Mouse (Mus musculus): Measurements from ENCODE around the gene Thrsp. TPM values are rescaled to one million over a fixed set of nuclear protein-coding genes. Genes with fewer than 3 reads are reported as not detected.

Gene Thrsp
- polyA plus RNA-seq, 1 experiment: not detected

- Histone ChIP-seq H3K27ac (ENCODE audit: insufficient read depth, low read depth, low read length) (no peak overlapping the region), H3K4me3 (ENCODE audit: insufficient read depth, low read length) (no peak overlapping the region), H3K4me1 (ENCODE audit: control insufficient read depth, insufficient read depth, low read length) (peaks cover 14% of the 10 kb centered on the region)
- no peak for TF ChIP-seq POLR2A (IDR thresholded peaks at IDR 0.05; ENCODE audit: borderline replicate concordance, low read depth, low read length)
- TF ChIP-seq CTCF (IDR thresholded peaks at IDR 0.05; ENCODE audit: low read depth, low read length): no peak
Observed at GRCm38 (mm10) chr7:97398943-97399342, 18.6 kb downstream of the Thrsp start.

- H3K27ac ChIP-seq (ENCODE audit: insufficient read depth, low read depth, low read length): no peak overlapping the region
- no peak overlapping the region for H3K4me3 ChIP-seq (ENCODE audit: insufficient read depth, low read length)
- H3K4me1 ChIP-seq (ENCODE audit: control insufficient read depth, insufficient read depth, low read length): peaks cover 2% of the 10 kb centered on the region; the same call in 1 of the 2 replicates
- TF ChIP-seq POLR2A (IDR thresholded peaks at IDR 0.05; ENCODE audit: borderline replicate concordance, low read depth, low read length): no peak
- no peak for TF ChIP-seq CTCF (IDR thresholded peaks at IDR 0.05; ENCODE audit: low read depth, low read length)
Observed at GRCm38 (mm10) chr7:97394375-97394774, 23.2 kb downstream of the Thrsp start.

GRCm38 (mm10) chr7:97392079-97392445 lies 25.5 kb downstream of the Thrsp start:
- Histone ChIP-seq H3K4me1 (ENCODE audit: control insufficient read depth, insufficient read depth, low read length) (peaks cover 7% of the 10 kb centered on the region), H3K27ac (ENCODE audit: insufficient read depth, low read depth, low read length) (no peak overlapping the region), H3K4me3 (ENCODE audit: insufficient read depth, low read length) (no peak overlapping the region)
- TF ChIP-seq POLR2A (IDR thresholded peaks at IDR 0.05; ENCODE audit: borderline replicate concordance, low read depth, low read length) (no peak), CTCF (IDR thresholded peaks at IDR 0.05; ENCODE audit: low read depth, low read length) (no peak)

GRCm38 (mm10) chr7:97391293-97392078 lies 26.0 kb downstream of the Thrsp start:
- no peak overlapping the region for H3K27ac ChIP-seq (ENCODE audit: insufficient read depth, low read depth, low read length)
- no peak for TF ChIP-seq POLR2A (IDR thresholded peaks at IDR 0.05; ENCODE audit: borderline replicate concordance, low read depth, low read length)
- TF ChIP-seq CTCF (IDR thresholded peaks at IDR 0.05; ENCODE audit: low read depth, low read length): no peak
- H3K4me3 ChIP-seq (ENCODE audit: insufficient read depth, low read length): no peak overlapping the region
- peaks cover 12% of the 10 kb centered on the region for H3K4me1 ChIP-seq (ENCODE audit: control insufficient read depth, insufficient read depth, low read length)

GRCm38 (mm10) chr7:97388541-97388940 lies 29.0 kb downstream of the Thrsp start:
- TF ChIP-seq POLR2A (IDR thresholded peaks at IDR 0.05; ENCODE audit: borderline replicate concordance, low read depth, low read length) (no peak), CTCF (IDR thresholded peaks at IDR 0.05; ENCODE audit: low read depth, low read length) (no peak)
- Histone ChIP-seq H3K4me1 (ENCODE audit: control insufficient read depth, insufficient read depth, low read length) (peaks cover 36% of the 10 kb centered on the region), H3K4me3 (ENCODE audit: insufficient read depth, low read length) (no peak overlapping the region), H3K27ac (ENCODE audit: insufficient read depth, low read depth, low read length) (no peak overlapping the region)

- Histone ChIP-seq H3K4me3 (ENCODE audit: insufficient read depth, low read length) (no peak overlapping the region), H3K4me1 (ENCODE audit: control insufficient read depth, insufficient read depth, low read length) (peaks cover 43% of the 10 kb centered on the region), H3K27ac (ENCODE audit: insufficient read depth, low read depth, low read length) (peak overlapping the region; percentile 11; the same call in 1 of the 2 replicates)
- TF ChIP-seq POLR2A (IDR thresholded peaks at IDR 0.05; ENCODE audit: borderline replicate concordance, low read depth, low read length) (no peak), CTCF (IDR thresholded peaks at IDR 0.05; ENCODE audit: low read depth, low read length) (no peak)
Observed at GRCm38 (mm10) chr7:97387561-97388147, 29.9 kb downstream of the Thrsp start.

- no peak for TF ChIP-seq POLR2A (IDR thresholded peaks at IDR 0.05; ENCODE audit: borderline replicate concordance, low read depth, low read length)
- H3K4me3 ChIP-seq (ENCODE audit: insufficient read depth, low read length): no peak overlapping the region
- H3K27ac ChIP-seq (ENCODE audit: insufficient read depth, low read depth, low read length): no peak overlapping the region
- peaks cover 48% of the 10 kb centered on the region for H3K4me1 ChIP-seq (ENCODE audit: control insufficient read depth, insufficient read depth, low read length)
Observed at GRCm38 (mm10) chr7:97386806-97387370, 30.6 kb downstream of the Thrsp start.

- TF ChIP-seq POLR2A (IDR thresholded peaks at IDR 0.05; ENCODE audit: borderline replicate concordance, low read depth, low read length) (no peak), CTCF (IDR thresholded peaks at IDR 0.05; ENCODE audit: low read depth, low read length) (no peak)
Observed at GRCm38 (mm10) chr7:97386106-97386805, 31.3 kb downstream of the Thrsp start.

GRCm38 (mm10) chr7:97383496-97384132 lies 33.9 kb downstream of the Thrsp start:
- TF ChIP-seq POLR2A (IDR thresholded peaks at IDR 0.05; ENCODE audit: borderline replicate concordance, low read depth, low read length) (no peak), CTCF (IDR thresholded peaks at IDR 0.05; ENCODE audit: low read depth, low read length) (no peak)
- Histone ChIP-seq H3K27ac (ENCODE audit: insufficient read depth, low read depth, low read length) (peak overlapping the region; percentile 89), H3K4me3 (ENCODE audit: insufficient read depth, low read length) (no peak overlapping the region), H3K4me1 (ENCODE audit: control insufficient read depth, insufficient read depth, low read length) (peaks cover 53% of the 10 kb centered on the region)

More at GRCm38 (mm10) chr7:97386106-97386805, 31.3 kb downstream of the Thrsp start:
- Histone ChIP-seq H3K4me3 (ENCODE audit: insufficient read depth, low read length) (no peak overlapping the region), H3K4me1 (ENCODE audit: control insufficient read depth, insufficient read depth, low read length) (peaks cover 53% of the 10 kb centered on the region), H3K27ac (ENCODE audit: insufficient read depth, low read depth, low read length) (no peak overlapping the region)
